Mouse (Mus musculus) forebrain, embryonic 10.5 days (tissue): ENCODE results near the gene Gpm6b. TPM values are rescaled to one million over a fixed set of nuclear protein-coding genes. Genes with fewer than 3 reads are reported as not detected.

Experiments used
- DNase-seq: peaks from one replicate; pipeline ENCODE4 v3.0.0-alpha.2; 2017; ENCODE audit warnings: low spot score; ENCODE audit errors: extremely low spot score
- H3K27ac ChIP-seq: fragments of 300-500 bp; sonication (generic); 2 replicates; pipeline ENCODE4 v1.5.1; 2016; ENCODE audit warnings: mild to moderate bottlenecking
- H3K27me3 ChIP-seq: fragments of 300-500 bp; sonication (generic); 2 replicates; pipeline ENCODE4 v1.6.1; 2016; ENCODE audit warnings: mild to moderate bottlenecking; ENCODE audit not compliant: poor library complexity, severe bottlenecking
- H3K36me3 ChIP-seq: fragments of 300-500 bp; sonication (generic); replicated peaks from 2 replicates; pipeline ENCODE4 v1.6.1; 2016; ENCODE audit warnings: mild to moderate bottlenecking, moderate library complexity
- H3K4me1 ChIP-seq: fragments of 300-500 bp; sonication (generic); 2 replicates; pipeline ENCODE4 v1.6.1; 2016
- H3K4me3 ChIP-seq: fragments of 300-500 bp; sonication (generic); 2 replicates; pipeline ENCODE4 v1.5.1; 2016; ENCODE audit warnings: mild to moderate bottlenecking, moderate library complexity
- H3K9me3 ChIP-seq: fragments of 300-500 bp; sonication (generic); 2 replicates; pipeline ENCODE4 v1.6.1; 2016; ENCODE audit warnings: mild to moderate bottlenecking, moderate library complexity
- WGBS: fragments of 180-500 bp; shearing (Covaris S2); methylation state at CpG from one replicate; pipeline ENCODE4 v1.1.7; 2016; 5-methylcytosine and 5-hydroxymethylcytosine counted together
- polyA plus RNA-seq: library from polyadenylated mRNA; unstranded; fragments of >200 nt; fragmentation: Nextera tagmentation; extraction: Ambion mirVana; gene quantifications from 2 replicates; pipeline ENCODE4 v1.2.1, GENCODE M21; 2016

Gpm6b gene
- polyA plus RNA-seq, 1 experiment from 2014 or later: 43.5 TPM

DNA sequence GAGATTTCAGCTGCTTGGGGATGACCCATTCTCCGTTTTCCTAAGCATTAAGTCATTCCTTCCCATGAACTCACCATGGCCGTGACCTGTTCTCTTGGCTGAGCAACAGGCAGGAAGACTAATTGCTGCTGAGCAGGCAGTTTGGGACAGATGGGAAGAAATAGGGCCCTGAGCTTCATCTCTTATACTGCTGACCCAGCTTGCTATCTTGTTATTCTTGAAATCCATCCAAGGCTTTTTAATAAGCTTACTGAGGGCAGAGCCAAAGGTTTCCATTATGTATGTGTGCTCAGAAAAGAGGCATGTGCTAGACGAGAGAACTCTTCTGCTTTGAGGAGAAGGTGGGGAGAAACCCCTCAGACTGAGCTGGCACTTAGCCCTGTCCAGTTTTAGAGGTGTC, 146.2 kb downstream of the Gpm6b start:
- 80% methylated on average over 3 of the region's 3 CpGs for WGBS
- DNase-seq: no peak
- Histone ChIP-seq H3K4me3 (no peak overlapping the region), H3K9me3 (no peaks in the 10 kb centered on the region), H3K27me3 (peaks cover 90% of the 10 kb centered on the region), H3K4me1 (no peaks in the 10 kb centered on the region), H3K27ac (no peak overlapping the region), H3K36me3 (peaks cover 15% of the 10 kb centered on the region)

DNA sequence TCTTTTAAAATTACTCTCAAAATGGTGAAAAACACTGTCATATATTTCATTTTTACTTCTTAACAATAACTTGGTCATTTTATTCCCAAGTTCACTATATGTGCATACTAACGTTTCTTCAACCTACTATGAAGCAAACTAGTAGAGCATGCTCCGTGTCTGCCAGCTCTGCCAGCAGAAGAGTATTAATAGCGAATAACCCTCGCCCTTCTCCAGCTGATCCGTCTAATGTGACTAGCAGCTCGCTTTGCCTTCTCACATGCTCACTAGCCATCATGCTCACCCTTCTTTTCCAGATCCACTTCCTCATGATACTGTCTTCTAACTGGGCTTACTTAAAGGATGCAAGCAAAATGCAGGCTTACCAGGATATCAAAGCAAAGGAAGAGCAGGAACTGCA, 147.9 kb downstream of the Gpm6b start:
- peaks cover 14% of the 10 kb centered on the region for H3K36me3 ChIP-seq
- peaks cover 89% of the 10 kb centered on the region for H3K27me3 ChIP-seq
- H3K4me3 ChIP-seq: no peak overlapping the region
- H3K27ac ChIP-seq: no peak overlapping the region
- DNase-seq: no peak
- no peaks in the 10 kb centered on the region for H3K9me3 ChIP-seq
- 90% methylated on average over 6 of the region's 6 CpGs for WGBS
- no peaks in the 10 kb centered on the region for H3K4me1 ChIP-seq

DNA sequence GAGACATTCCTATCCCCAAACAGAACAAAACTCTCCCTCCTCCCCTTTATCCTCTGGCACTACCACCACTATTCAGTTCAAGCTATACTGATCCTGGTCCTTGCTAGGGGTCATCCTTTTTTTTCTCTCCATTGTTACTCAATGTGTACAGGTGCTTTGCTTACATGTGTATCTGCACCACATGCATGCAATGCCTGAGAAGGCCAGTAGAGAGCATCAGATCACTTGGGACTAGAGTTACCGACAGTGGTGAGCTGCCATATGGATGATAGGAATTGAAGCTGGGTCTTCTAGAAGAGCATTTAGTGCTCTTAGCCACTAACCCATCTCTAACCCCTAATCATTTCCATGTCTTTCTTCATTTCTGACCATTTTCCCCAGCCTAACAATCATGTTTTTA, 155.0 kb downstream of the Gpm6b start:
- Histone ChIP-seq H3K27me3 (peaks cover 77% of the 10 kb centered on the region), H3K9me3 (no peaks in the 10 kb centered on the region), H3K36me3 (0 out of 2 replicates have a peak, but pooled peaks cover 6% of the 10 kb centered on the region), H3K4me3 (no peak overlapping the region), H3K4me1 (no peaks in the 10 kb centered on the region), H3K27ac (no peak overlapping the region)
- DNase-seq: no peak
- WGBS: 81% methylated on average over 1 of the region's 1 CpGs

DNA sequence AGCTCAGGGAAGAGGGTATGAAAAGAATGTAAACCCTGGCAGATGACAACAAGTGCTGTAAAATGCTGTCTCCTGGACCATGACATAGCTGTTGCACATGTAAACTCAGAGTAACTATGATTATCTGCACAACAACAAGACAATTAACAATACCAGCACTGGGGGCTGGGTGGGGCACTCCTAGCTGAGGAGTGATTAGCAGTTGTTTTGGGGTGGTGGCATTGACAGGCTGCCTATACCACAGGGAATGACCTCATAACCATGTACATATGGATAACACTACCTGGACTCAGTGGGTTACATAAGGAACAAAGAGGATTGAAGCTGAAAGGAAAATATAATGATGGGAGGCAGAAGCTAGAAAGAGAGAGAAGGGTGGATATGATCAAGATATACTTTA, 169.2 kb downstream of the Gpm6b start:
- H3K9me3 ChIP-seq: no peaks in the 10 kb centered on the region
- H3K36me3 ChIP-seq: peaks cover 33% of the 10 kb centered on the region
- H3K4me3 ChIP-seq: no peak overlapping the region
- H3K27ac ChIP-seq: no peak overlapping the region
- H3K4me1 ChIP-seq: no peaks in the 10 kb centered on the region
- H3K27me3 ChIP-seq: peaks cover 88% of the 10 kb centered on the region
- no peak for DNase-seq

DNA sequence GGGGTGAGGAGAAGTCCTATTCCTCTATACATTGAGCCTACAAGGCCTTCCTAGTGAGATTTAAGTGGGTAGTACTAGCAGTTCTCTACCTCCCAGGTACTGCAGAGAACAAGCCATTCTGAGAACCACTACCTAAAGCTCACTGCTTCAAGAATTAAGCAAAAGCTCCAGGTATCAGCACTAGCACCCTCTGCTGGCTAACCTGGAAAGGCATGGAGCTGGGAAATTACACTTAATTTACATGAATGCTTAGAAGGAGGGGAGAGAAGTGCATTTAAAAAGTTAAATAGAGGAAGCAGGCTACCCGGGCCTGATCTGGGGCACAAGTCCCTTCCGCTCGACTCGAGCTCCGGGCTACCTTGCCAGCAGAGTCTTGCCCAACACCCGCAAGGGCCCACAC, 177.5 kb downstream of the Gpm6b start:
- no peak overlapping the region for H3K27ac ChIP-seq
- no peak for DNase-seq
- no peaks in the 10 kb centered on the region for H3K4me1 ChIP-seq
- peaks cover 27% of the 10 kb centered on the region for H3K27me3 ChIP-seq
- H3K4me3 ChIP-seq: no peak overlapping the region
- no peaks in the 10 kb centered on the region for H3K9me3 ChIP-seq
- no peaks in the 10 kb centered on the region; the same call in none of the 2 replicates for H3K36me3 ChIP-seq
- 93% methylated on average over 6 of the region's 6 CpGs for WGBS

DNA sequence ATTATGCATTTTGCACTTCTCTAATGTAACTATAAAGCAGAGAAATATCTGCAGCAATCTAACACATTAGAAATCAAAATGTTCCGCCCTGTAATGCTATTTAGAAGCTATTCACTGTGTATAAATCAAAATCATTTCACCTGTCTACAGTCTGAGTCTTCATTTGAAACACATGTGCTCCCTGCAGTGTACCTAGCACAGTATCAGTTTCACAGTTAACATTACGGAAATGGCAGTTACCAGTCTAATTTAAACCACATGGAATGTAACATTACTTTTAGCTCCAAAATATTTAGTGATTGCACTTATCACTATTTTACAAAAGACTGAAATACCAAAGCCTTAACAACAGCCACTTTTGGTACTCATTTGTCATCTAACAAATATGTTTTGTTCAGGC, 196.1 kb downstream of the Gpm6b start:
- no peak overlapping the region for H3K27ac ChIP-seq
- H3K9me3 ChIP-seq: no peaks in the 10 kb centered on the region
- peaks cover 57% of the 10 kb centered on the region for H3K27me3 ChIP-seq
- DNase-seq: no peak
- H3K4me3 ChIP-seq: no peak overlapping the region
- 79% methylated on average over 2 of the region's 2 CpGs for WGBS
- 0 out of 2 replicates have a peak, but pooled peaks cover 4% of the 10 kb centered on the region for H3K36me3 ChIP-seq
- H3K4me1 ChIP-seq: peaks cover 4% of the 10 kb centered on the region; the same call in 1 of the 2 replicates

Other genes starting within 250 kb of the Gpm6b start
- 16.8 and 18.3 TPM in 2 replicates for gene Gemin8, start 68.5 kb upstream of the Gpm6b start, polyA plus RNA-seq
- 26.4 and 27.0 TPM in 2 replicates for gene Trappc2, start 201.7 kb downstream of the Gpm6b start, polyA plus RNA-seq
- gene Ofd1, start 201.8 kb downstream of the Gpm6b start, polyA plus RNA-seq: 6.7 and 7.2 TPM in 2 replicates
- 41.1 and 44.3 TPM in 2 replicates for gene Rab9, start 241.0 kb downstream of the Gpm6b start, polyA plus RNA-seq